Mouse (Mus musculus) spleen, postnatal 14 days (tissue): ENCODE measurements around the gene Gm21887.
A peak's percentile ranks its signal among the peaks of the same experiment; 100 is the strongest.
"Not testable (repeated sequence)": the region's sequence is repeated elsewhere in the genome, so short reads cannot be mapped to it uniquely, and the experiment has no call there.

ENCODE experiments used
- DNase-seq, 2 experiments: peaks; one replicate each; pipeline ENCODE4 v3.0.0; 2021 to 2022; ENCODE audit warnings: low spot score in 2 of 2

Gene Gm21887

DNA sequence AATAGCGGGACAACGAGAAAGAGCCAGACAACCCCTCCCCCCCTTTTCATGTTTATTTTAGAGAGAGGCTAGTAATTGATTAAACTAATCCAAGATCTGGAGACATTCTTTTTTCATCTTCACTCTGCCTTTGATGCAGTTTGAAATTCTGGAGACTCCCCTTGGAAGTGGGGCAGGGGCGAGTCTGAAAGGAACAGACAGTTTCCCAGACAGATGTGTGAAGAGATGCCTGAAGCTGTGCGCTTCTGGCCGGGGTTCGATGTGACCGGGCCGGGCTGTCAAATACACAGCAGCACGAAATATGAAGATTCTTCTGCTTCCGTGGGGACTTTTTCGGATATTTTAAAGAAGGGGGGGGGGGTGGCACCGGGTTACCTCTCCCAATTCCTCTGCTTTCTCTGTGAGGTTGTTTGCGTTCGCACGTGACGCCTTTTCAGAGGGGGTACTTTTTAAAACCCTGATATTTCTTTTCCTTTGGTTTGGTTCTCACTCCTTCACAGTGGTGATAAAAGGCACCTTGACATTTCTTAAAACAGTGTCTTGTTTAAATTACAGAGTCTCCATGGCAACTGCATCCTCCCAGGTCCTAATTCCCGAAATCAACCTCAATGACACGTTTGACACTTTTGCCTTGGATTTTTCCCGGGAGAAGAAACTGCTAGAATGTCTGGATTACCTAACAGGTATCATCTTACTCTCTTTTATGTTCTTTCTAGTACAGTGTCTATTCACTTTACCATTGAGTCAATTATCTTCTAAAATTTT lies 25.9 kb upstream of the Gm21887 start:
- not testable (repeated sequence) for DNase-seq

DNA sequence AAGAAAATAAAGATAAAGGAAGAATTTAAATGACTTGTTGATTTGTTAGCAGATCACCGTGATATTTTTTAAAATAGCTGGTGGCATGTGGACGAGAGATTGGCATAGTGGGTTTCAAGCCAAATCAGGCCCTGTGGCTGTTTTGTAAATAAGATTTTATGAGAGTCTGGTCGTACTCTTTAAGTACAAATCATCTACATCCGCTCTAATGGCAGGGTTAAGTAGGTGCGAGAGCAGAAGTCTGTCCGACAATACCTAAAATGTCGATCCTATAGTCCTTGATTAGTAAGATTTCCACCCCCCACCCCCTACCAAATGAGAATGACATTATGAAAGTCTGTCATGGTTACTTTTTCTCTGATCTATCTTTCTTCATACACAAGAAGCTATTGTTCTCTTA lies 25.1 kb upstream of the Gm21887 start:
- DNase-seq = not testable (repeated sequence)

DNA sequence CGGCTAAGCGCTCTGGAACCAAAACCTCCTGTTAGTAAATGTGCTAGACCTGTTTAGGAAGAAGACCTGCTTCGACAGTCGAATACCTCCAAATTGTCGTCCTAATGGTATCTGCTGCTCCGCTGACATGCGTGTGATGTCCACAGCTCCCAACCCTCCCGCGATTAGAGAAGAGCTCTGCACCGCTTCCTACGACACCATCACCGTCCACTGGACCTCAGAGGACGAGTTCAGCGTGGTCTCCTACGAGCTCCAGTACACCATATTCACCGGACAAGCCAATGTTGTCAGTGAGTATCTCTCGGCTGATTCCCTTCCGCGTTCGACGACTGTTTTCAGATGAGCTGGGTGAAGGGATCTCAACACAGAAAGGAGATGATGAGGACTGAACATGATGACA lies 24.6 kb upstream of the Gm21887 start:
- DNase-seq = not testable (repeated sequence)

DNA sequence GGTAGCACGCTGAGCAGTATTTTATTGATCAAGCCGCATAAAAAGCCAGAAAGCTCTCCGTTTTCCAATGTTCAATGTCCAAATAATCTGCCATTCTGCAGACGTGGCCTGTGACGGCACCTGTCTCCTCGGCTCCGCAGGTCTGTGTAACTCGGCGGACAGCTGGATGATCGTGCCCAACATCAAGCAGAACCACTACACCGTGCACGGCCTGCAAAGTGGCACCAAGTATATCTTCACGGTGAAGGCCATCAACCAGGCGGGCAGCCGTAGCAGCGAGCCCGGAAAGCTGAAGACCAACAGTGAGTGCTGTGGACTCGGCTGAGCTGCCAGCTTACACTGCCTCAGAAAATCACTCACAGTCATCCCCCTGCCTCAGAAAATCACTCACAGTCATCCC lies 23.7 kb upstream of the Gm21887 start:
- peak in 1 of 2 experiments; percentile 48 for DNase-seq

DNA sequence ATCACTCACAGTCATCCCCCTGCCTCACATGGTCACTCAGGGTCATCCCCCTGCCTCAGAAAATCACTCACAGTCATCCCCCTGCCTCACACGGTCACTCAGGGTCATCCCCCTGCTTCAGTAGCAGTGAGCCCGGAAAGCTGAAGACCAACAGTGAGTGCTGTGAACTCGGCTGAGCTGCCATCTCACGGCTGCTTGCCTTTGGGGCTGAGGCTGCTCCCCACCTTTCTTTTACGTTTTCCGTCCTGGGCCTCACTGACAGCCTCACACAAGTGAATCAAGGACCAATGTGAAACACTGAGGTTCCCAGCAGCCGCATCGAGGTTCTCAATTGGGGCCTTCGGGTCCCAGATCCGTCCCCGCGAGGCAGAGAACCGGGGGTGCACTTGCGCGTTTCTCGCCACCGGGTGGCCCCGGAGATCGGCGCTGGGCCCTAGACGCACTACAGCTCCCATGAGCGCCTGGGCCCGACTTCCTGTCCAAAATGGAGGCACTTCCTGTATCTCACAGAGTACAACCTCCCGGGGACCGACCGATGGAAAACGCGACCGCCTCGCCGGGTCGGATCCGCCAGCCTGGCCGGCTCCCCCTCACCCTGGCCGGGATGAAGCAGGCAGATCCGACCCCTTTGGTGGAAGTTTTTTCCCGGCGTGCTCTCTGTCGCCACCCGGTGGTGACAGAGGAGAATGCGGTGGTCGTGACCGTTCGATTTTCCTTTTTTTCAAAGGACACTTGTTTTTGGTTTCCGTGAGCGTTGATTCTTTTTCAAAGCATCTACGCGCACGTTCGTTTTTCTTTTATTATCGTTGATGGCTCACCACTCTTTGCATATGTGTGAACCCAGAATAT lies 22.7 kb upstream of the Gm21887 start:
- DNase-seq = peak; percentile 66 to 78

DNA sequence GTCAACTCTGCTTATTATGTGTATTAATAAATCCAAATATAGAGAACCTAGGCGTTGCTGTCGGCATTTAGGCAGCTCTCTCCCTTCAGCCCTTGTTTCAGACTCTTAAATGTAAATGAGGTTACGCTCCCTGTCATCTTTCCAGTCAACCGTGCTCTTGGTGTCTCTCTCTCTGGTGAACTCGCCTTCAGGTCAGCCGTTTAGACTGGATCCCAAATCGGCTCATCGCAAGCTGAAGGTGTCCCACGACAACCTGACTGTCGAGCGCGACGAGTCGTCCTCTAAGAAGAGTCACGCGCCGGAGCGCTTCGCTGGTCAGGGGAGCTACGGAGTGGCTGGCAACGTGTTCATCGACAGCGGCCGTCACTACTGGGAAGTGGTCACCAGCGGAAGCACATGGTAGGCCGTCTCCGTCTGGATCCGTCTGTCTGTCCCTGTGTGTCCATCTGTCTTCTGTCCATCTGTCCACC lies 22.1 kb upstream of the Gm21887 start:
- DNase-seq = peak in 1 of 2 experiments; percentile 59

DNA sequence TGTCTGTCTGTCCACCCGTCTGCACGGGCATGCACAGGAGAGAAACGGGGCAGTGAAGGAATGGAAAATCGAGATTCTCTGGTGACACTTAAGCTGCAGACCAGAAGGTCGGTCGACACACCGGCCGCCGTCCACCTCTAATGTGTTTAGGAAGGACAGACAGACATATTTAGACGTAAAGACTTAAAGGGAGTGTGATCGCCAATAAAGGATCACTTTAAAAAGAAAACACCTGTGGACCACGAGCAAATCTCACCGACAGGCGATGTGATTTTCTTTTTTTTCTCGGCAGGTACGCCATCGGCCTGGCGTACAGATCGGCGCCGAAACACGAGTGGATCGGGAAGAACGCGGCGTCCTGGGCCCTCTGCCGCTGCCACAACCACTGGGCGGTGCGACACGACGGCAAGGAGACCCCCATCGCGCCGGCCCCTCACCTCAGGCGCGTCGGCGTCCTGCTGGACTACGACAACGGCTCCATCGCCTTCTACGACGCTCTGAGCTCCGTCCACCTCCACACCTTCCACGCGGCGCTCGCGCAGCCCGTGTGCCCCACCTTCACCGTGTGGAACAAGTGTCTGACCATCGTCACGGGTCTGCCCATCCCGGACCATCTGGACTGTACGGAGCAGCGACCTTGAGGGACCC lies 20.8 kb upstream of the Gm21887 start:
- peak in 1 of 2 experiments; percentile 54 for DNase-seq

DNA sequence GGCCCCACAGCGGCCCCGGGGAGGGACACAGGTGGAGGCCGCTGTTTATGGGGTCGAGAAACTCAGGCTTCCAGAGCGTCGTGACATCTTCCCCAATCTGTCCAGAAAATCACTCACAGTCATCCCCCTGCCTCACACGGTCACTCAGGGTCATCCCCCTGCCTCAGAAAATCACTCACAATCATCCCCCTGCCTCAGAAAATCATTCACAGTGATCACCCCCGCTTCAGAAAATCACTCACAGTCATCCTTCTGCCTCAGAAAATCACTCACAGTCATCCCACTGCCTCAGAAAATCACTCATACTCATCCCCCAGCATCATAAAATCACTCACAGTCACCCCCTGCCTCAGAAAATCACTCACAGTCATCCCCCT lies 20.3 kb upstream of the Gm21887 start:
- DNase-seq = not testable (repeated sequence)

DNA sequence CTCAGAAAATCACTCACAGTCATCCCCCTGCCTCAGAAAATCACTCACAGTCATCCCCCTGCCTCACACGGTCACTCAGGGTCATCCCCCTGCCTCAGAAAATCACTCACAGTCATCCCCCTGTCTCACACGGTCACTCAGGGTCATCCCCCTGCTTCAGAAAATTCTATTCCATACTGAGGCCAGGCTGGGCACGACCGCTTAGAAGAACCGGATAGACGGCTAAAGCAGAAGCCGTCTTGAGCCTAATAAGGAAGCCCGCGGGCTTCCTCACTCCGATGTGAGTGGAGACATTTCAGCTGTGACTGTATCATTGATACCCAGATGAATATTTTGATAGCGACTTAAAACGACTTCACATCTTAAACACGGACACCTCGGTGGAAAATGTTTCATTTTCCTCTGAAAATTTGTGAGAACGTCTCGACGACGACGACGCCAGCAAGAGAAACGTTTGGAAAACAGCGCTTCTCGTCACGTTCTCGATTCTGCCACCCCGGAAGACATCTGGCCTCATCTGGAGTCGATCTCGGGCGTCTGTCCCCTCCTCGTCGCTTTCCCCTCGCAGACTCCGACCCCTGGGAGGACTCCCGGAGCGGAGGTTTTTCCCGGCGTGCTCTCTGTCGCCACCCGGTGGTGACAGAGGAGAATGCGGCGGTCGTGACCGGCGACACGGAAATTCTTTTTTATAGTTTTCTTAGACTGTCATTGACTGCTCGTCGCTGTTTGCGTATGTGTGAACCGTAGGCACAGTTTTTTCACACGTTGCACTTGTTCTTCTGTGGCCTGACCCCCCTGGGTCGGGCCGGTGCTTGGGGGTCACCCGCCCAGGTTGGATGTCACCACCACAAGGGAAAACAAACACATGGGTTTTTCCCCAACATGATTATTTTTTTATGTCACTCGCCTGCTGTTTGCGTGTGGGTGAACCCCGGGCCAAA lies 19.5 kb upstream of the Gm21887 start:
- peak; percentile 66 to 77 for DNase-seq

DNA sequence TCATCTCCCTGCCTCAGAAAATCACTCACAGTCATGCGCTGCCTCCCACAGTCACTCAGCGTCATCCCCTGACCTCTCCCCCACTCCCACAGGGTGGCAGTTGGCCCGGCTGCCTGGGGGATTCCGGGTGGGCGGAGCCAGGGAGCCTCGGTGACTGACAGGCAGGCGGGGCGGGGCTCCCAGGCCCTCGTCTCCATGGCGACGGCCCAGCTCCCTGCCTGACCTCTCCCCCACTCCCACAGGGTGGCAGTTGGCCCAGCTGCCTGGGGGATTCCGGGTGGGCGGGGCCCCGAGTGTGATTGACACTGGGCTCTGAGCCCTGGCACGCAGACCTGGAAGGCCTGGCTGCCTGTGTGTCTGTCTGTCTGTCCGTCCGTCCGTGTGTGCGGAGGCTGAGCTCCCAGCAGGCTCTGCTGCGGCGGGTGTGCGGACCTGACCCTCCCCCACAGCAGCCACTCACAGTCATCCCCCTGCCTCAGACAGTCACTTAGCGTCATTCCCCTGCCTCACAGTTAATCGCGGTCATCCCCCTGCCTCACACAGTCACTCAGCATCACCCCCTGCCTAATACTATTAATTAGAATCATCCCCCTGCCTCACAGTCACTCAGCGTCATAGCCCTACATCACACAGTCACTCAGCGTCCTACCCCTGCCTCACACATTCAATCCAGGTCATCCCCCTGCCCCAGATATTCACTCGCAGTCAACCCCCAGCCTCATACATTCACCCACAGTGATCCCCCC lies 18.2 kb upstream of the Gm21887 start:
- DNase-seq = peak; percentile 87 to 92

DNA sequence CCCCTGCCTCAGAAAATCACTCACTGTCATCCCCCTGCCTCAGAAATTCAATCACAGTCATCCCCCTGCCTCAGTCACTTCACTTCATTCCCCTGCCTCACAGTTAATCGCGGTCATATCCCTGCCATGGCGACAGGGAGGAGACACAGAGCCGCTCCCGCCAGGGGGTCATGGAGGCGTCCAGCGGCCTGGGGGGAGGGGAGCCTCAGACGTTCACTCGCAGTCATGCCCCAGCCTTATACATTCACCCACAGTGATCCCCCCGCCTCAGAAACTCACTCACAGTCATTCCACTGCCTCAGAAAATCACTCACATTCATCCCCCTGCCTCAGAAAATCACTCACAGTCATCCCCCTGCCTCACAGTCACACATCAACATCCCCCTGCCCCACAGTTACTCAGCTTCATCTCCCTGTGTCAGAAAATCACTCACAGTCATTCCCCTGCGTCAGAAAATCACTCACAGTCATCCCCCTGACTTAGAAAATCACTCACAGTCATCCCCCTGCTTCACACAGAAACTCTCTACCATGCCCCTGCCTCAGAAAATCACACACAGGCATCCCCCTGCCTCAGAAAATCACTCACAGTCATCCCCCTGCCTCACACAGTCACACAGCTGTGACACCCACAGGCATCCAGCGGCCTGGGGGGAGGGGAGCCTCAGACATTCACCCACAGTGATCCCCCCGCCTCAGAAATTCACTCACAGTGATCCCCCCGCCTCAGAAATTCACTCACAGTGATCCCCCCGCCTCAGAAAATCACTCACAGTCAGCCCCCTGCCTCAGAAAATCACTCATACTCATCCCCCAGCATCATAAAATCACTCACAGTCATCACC lies 17.2 kb upstream of the Gm21887 start:
- DNase-seq = peak in 1 of 2 experiments; percentile 36

DNA sequence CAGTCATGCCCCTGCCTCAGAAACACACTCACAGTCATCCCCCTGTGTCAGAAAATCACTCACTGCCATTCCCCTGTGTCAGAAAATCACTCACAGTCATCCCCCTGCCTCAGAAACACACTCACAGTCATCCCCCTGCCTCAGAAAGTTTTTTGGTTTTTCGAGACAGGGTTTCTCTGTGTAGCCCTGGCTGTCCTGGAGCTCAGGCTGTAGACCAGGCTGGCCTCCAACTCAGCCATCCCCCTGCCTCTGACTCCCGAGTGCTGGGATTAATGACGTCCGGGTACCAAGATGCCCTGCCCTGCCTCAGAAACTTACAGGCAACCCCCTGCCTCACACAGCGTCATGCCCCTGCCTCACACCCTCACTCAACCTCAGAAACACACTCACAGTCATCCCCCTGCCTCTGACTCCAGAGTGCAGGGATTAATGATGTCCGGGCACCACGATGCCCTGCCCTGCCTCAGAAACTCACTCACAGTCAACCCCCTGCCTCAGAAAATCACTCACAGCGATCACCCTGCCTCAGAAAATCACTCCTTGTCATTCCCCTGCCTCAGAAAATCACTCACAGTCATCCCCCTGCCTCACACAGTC lies 16.4 kb upstream of the Gm21887 start:
- peak; percentile 21 to 29 for DNase-seq

DNA sequence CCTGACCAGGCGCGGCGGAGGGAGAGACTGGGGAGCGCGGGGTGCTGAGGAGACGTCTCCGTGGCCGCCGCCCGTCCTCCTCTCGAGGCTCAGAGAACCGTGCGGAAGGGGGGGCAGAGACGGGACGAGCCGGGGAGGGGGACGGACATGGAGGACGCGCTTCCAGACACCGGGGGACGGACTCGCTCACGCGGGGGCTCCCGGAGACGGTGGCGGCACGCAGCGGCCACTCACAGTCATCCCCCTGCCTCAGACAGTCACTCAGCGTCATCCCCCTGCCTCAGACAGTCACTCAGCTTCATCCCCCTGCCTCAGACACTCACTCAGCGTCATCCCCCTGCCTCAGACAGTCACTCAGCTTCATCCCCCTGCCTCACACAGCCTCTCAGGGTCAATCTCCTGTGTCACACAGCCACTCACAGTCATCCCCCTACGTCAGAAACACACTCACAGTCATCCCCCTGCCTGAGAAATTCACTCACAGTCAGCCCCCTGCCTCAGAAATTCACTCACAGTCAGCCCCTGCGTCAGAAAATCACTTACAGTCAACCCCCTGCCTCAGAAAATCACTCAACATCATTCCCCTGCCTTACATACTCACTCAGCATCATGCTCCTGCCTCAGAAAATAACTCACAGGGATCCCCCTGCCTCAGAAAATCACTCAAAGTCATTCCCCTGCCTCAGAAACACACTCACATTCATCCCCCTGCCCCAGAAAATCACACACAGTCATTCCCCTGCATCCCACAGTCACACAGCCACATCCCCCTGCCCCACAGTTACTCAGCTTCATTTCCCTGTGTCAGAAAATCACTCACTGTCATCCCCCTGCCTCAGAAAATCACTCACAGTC lies 15.2 kb upstream of the Gm21887 start:
- peak; percentile 61 to 66 for DNase-seq

DNA sequence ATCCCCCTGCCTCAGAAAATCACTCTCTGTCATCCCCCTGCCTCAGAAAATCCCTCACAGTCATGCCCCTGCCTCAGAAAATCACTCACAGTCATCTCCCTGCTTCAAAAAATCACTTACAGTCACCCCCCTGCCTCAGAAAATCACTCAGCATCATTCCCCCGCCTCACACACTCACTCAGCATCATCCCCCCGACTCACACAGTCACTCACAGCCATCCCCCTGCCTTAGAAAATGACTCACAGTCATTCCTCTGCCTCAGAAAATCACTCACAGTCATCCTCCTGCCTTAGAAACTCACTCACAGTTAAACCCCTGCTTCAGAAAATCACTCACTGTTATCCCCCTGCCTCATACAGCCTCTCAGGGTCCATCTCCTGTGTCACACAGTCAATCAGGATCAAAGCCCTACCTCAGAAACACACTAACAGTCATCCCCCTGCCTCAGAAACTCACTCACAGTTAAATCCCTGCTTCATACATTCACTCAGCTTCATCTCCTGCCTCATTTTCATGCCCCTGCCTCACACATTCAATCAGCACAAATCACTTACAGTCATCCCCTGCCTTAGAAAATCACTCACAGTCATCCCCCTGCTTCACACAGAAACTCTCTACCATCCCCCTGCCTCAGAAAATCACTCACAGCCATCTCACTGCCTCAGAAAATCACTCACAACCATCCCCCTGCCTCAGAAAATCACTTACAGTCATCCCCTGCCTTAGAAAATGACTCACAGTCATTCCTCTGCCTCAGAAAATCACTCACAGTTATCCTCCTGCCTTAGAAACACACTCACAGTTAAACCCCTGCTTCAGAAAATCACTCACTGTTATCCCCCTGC lies 14.4 kb upstream of the Gm21887 start:
- DNase-seq = peak in 1 of 2 experiments; percentile 15

DNA sequence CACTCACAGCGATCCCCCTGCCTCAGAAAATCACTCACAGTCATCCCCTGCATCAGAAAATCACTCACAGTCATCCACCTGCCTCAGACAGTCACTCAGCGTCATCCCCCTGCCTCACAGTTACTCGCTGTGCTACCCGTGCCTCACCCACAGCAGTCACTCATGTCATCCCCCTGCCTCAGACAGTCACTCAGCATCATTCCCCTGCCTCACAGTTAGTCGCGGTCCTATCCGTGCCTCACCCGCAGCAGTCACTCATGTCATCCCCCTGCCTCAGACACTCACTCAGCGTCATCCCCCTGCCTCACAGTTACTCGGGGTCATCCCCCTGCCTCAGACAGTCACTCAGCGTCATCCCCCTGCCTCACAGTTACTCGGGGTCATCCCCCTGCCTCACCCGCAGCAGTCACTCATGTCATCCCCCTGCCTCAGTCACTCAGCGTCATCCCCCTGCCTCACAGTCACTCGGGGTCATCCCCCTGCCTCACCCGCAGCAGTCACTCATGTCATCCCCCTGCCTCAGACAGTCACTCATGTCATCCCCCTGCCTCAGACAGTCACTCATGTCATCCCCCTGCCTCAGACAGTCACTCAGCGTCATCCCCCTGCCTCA lies 13.4 kb upstream of the Gm21887 start:
- peak in 1 of 2 experiments; percentile 36 for DNase-seq

DNA sequence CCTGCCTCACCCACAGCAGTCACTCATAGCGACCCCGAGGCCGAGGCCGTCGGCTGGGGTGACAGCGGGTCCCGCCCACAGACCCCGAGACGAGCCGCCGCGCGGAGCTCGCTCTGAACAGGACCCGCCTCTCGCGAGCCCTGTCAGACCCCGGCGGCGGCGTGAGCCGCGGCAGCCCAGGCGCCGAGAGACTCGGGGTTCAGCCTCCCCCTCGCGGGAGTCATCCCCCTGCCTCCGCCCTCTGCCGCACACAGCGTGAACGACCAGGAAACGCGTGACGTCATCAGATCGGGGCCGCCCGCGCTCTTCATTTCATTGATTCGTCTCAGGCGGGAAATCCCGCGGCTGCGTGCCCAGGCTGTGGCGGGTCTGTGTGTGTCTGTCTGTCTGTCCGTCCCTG lies 12.5 kb upstream of the Gm21887 start:
- peak; percentile 68 to 80 for DNase-seq

DNA sequence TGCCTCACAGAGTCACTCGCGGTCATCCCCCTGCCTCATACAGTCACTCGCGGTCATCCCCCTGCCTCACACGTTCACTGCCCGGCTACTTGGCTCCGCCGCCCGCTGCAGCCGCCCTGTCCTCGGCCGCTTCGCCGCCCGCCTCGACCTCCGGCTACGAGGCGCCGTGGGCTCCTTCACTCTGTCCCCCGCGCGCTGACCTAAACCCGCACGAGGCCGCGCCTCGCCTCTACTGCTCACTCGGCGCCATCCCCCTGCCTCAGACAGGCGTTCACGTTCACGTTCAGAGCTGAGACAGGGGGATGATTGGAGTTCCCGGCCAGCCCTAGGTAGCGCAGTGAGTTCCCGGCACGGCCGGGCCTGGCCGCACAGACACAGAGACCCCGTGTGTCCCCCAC lies 12.0 kb upstream of the Gm21887 start:
- DNase-seq = peak; percentile 64
